Mouse (Mus musculus): Measurements from ENCODE around the gene Trmt112.

Gene Trmt112

DNA sequence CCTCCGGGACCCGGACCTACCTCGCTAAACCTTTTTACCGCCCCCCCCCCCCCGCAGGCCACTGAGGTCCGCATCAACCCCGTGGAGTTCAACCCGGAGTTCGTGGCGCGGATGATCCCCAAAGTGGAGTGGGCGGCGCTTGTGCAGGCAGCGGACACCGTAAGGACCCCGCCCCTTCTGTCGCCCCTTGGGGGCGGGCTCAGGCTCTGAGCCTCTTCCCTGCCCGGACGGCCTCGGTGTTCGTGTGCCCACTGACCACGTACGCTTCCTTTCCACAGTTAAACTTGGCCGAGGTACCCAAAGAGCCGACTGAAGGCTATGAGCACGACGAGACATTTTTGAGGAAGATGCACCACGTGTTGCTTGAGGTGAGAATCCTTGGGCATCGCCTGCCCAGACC is 808 bp downstream of the Trmt112 start:
- peak; percentile 81 for DNase-seq

DNA sequence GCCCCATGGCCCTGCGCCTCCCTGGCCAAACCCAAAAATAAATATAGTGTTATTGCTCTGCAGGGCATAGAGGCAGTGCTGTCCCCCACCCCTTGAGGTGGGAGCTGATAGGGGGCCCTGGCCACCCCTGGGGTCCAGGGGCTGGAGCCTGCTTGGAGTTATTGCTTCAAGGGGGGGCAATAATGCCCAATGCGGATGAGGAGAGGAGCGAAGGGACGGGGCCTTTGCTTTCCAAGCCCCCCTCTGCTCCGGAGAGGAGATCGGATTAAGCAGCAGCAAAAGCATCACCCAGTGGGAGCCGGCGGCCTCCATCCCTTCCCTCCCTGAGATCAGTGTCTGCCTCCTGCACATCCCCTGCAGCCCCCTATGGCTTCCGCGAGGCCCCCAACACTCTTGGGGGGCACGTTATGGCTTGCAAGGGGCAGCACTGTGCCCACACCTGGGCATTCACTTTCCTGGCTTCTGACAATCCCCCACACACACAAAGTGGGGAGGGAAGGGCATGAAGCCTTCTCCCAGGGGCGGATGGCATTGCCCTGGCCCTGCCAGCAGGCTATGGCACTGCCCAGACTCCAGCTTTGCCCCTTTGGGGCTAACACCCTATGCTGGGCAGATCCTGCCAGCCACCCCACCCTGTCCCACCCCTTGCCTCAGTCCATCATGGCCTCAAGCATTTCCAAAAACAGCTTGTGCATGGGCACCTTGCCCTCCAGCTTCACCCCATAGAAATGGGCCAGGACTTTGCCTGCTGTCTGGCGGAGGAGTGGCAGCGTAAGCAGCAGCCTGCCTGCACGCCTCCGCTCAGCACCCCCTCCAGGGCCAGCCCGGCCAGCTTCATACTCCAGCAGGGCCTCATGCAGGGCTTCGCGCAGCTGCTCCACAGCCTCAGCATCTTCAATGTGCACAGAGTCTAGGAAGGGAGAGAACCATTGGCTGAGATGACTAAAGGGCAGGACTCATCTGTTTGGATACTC is 1.9 kb downstream of the Trmt112 start:
- no peak for DNase-seq

DNA sequence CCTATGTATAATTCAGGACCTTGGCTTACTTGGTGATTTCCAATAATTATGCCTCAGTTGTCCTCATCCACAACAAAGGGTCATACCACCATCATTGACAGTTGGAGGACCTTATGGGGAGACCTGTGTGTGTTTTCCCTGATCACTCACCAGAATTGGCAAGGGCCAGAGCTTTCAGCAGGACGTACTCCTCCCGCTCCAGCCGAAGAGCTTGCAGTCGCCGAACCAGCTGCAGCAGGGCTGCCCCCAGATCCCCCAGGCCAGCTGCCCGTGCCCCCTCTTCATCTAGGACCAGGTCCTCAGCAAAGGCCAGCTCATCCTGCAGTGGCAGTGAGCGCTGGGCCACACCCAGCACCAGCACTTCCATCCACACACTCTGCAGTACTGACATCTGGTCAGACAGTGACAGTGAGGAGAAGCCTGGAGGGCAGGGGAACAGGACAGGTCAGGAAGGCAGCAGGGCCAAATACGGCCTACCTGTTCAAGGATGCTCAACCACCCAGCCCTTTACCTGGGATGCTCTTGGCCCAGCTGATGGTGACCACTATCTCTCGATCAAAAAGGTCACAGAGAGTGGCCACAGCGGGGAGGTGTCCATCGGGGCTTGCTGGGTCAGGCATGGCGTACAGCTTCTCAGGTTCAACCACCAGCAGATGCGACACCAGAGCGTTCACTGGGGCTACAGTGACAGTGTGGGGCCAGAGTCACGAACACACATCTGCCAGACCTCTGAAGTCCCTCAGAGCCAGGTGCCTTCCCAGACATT is 2.9 kb downstream of the Trmt112 start:
- no peak for DNase-seq

DNA sequence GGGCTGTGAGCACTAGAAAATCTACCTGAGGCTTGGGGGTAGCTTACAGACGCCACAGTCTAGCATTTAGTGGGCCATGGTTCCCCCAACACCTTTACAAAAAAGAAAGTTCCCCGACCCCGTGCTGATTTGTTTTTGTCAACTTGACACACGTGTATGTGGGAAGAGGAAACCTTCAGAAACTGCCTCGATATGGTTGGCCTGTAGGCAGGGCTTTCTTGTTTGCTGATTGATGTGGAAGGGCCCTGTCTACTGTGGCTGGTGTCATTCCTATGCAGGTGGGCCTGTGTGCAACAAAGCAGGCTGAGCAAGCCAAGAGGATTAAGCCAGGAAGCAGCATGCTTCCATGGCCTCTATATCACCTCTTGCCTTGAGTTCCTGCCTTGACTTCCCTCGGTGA is 3.5 kb downstream of the Trmt112 start:
- no peak for DNase-seq

DNA sequence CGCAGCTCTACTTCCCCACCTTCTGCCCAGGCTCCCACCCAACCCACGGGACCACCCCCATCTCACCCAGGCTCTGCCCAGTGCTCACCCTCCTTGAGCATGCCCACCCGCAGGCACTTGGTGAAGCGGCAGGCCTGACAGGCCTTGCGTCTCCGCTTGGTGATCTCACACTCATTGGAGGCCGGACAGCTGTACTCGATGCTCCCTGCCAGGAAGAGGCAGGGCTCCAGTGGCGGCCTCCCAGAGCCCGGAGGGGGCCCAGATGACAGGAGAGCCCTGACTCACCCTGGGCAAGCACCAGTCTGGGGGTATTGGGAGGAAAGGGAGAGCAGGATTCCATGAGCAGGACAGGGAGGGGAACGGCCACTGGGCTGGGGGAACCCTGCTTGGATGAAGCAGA is 4.5 kb downstream of the Trmt112 start:
- DNase-seq: no peak

DNA sequence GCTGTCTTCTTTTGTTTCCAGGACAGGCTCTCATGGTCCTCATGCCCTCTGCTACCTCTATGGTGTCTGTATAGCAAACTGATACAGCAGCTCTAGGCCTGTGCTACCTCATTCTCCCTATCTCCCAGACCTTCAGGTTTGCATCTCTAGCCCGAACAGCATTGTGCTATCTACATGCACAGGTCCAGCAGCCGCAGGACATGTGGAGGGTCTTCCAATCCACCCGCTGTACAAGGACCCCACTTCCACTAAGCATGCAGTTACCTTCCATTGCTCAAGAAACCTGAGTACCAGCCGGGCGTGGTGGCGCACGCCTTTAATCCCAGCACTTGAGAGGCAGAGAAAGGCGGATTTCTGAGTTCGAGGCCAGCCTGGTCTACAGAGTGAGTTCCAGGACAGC is 5.0 kb downstream of the Trmt112 start:
- DNase-seq: no peak

DNA sequence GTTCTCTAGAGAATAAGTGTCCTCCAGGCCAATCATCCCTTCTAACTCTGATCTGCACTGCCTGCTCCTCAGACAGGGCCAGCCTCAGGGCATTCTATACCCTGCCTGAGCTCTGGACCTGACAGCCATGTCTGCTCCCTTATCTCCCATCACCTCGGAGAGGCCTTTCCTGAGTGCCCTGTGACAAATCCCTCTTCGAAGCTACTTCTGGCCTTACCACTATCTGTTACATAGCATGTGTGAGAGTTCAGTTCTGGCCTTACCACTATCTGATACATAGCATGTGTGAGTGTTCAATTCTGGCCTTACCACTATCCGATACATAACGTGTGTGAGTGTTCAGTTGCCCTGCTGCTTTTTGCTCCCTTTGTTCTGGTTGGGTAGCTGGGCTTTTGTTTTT is 5.8 kb downstream of the Trmt112 start:
- no peak for DNase-seq

DNA sequence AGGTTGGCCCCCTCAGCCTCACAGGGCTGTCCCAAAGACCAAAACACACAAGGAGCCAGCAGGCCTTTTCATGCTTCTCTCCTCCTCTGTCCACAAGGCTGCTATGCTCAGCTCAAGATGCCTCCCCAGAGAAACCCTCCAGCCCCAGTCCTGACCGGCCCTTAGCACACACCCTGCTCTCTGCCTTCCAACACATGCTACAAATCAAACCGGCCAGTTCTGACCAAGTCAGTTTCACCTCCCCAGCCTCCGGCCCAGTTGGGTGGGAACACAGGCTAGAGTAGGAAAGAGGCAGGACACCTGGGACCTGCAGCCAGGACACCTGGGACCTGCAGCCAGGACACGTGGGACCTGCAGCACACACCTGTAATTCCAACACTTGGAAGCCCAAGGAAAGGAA is 7.0 kb downstream of the Trmt112 start:
- no peak for DNase-seq

DNA sequence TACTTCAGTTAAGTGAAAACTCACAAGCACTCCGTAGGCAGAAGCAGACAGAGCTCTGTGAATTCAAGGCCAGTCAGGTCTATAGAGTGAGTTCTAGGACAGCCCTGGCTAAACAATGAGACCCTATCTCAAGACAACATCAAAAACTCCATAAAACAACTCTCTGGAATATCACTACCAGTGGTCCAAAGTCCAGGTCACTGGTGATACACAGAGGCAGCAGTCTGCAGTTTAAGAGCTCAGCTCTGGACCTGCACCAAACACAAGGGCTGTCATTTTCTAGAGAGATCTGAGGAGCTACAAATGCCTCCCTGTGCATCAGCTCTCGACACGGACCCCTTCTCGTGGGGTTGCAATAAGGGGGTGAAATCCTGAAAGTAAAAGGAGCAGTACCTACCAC is 8.8 kb downstream of the Trmt112 start:
- DNase-seq: no peak

DNA sequence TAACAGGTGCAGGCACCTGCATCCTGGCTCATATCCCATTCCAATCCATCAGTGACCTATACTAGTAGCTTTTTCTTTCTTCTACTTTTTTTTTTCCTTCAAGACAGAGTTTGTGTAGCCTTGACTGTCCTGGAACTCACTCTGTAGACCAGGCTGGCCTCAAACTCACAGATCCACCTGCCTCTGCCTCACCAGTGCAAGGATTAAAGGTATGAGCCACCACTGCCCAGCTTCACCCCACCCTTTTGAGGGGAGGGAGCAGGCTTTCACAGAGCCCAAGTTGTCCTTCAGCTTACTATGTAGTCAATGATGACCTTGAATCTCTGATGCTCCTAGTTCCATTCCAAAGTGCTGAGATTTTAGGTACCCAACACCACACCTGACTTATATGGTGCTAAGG is 9.9 kb downstream of the Trmt112 start:
- no peak for DNase-seq

DNA sequence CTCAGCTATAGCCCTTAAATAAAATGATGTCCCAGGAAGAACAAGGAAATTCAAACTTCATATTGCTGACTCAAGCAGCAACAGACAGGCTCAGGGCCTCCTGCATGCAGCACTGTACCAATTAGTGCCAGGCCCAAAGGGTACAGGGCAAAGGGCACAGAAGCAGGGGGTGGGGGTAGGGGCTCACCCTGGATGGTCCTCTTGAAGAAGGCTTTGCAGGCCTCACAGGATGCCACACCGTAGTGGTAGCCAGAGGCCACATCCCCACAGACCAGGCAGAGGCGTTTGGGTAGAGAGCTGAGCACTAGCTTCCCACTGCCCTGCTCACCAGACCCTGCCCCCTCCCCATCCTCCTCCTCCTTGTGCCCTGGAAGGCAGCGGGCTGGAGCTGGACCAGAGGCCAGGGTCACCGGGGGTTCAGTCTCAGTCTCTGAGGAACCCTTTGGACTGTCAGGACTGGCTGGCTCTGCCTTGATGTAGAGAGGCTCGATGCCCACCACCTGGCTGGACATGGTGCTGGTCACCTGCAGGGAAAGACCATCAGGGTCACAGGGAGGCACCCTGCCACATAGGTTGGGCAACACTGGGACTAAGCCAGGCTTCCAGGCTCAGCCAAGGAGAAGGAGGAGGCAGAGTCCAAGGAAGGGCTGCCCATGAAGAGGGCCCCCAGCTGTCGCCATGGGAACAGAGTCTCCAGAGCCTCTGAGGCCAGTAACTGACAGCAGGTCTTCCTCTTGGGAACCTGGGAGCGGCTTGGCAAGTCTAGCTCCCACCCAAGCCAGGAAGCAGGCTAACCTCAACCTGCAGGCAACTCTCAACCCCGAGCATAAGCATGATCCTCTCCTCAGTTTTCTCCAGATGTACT is 10.6 kb downstream of the Trmt112 start:
- peak; percentile 43 for DNase-seq

DNA sequence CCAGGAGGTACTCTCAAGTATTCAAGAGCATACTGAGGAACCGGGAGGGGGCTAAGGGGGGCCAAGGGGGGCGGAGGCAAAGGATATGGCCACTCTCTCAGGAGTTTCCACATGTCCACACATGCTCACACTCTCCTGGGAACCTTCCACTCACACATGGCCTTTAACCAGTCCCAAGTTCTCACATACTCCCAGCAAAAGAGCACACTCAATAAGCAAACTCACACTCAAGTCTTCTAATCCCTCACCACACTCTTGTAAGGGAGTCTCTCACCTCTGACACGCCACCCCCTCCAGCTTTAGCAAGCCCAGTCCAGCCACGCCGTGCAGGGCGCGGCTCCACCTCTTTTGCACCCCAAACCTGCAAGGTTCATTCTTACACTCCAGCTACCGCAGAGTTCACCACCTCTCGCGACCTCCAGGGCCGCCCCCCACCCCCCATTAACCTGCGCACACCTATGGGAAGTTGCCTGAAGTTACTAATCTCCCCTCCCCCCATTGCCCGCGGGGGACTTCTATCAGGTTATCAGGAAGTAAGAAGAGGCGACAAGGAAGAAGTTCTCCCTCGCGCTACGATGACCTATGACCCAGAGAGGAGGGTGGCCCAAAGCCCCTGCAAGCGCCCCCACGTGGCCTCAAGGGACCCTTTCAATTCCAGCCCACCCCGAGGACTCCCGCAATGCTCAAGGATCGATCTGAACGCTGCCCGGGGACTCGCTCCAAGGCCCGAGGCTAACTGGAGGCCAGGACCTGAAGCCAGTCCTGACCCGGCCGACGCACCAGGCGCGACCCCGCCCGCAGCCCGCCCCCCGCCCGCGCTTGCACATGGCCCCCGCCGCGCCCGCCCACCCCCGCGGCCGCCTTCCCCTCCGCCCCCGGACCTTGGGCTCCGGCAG is 11.5 kb downstream of the Trmt112 start:
- DNase-seq: peak; percentile 70

DNA sequence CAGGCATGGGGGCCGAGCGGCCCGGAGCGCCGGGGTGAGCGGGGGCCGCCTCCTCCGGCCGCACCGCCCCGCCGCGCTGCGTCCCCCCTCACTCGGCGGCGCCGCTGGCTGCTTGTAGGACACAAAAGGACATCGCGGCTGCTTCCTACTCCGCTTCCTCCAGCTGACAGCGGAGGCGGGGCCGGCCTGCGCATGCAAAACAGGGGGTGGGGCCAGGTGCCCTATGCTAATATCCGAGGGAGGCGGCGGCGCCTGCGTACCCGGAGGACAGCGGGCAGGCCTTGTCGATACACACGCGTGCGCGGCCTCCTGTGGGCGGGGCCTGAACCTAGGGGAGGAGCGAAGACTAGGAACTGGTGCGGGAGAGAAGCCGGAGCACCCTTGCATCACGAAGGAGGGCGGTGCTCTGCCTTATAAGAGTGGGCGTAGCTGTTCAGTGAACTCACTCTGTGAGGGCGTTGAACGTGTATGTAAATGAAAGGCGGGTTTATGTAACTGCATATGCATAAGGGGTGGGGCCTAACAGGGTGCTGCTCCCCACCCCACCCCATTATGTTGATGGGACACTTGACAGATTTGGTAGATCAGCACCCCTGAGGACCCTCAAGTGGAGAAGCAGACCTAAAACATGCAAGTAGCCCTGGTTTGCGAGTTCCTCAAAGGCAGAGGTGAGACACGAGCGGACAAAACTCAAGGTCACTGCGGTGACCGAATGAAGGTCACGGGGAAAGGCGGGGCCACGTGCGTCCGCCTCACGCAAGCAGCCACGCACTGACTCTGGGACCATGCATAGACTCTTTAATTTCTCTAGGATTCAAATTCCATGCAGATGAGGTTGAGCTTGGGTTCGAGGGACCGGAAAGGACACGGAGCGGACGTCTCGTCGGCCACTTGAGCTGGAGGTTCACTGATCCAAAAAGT is 12.4 kb downstream of the Trmt112 start, which contains the start of gene Esrra:
Gene Esrra, minus strand, starts transcription at position 167 of the 921 bp plus-strand sequence.
- peak; percentile 100 for DNase-seq

DNA sequence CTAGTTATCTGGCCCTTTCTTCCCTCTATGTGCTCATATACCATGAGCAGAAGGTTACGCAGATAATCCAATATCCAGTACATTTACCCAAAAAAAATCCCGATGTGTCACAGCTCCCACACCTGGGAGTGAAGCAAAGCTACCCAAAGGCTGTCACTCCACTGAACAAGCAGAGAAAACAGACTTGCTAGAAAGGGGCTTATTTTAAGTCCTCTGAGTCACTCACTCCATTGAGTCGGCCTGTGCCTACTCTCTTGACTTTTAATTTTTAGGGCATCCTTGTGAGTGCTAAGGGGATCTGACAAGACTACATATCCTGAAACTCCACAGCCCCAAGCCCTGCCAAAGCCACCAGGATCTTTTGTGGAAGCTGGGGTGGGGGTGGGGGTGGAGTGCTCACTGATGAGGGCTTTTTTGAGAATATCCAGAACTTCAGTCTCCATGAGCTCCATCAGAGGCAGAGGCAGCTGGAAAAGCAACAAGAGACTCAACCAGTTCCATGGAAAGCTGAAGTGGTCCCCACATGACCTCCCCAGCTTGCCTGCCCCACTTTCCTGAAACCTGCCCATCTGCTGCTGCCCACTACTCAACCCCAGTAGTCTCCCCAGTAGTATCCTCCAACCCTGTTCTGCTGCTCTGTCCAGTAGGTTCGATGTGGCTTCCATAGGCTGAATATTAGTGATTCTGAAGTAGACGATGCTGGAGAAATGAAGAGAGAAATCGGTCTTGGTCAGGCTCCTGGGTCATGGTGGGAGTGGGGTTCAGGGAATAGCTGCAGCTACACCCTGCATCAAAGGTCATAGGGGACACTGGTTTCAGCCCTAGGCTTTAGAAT is 13.6 kb downstream of the Trmt112 start:
- no peak for DNase-seq

DNA sequence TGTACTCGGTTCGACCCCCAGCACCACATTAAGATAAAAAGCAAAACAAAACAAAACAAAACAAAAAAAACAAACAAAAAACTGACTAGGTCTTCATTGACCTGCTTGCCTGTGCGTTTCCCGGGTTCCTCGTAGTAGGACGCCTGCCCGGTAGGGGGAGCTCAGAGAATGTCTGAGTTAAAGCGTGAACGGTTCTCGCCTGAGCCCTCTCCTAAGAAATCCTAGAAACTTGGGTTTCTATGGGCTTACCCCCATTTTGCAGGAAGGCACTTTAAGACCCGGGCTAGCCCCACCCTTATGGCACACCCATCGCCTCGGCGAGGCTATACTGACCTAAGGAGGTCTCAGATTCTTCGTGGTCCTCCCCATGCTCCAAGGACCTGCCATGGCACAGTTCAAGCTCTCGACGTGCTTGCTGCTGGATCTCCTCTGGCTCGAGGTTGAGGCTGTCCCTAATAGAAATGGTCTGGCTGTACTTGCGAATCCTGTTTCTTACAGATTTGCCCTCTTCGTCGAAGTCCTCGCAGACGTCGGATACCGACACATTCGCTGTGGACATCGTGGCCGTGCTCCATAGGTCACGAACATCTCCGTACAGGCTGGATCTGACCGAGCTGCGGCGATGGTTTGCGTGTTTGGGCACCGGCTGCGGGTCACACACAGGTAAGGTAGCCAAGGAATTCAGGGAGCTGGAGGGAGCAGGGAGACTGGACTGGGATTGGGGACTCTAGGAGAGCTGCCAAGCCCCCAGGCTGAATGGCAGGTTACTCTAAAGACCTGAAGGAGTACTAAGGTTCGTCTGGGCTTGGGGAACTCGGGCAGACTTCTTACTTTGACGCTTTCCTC is 15.2 kb downstream of the Trmt112 start:
- peak; percentile 90 for DNase-seq

DNA sequence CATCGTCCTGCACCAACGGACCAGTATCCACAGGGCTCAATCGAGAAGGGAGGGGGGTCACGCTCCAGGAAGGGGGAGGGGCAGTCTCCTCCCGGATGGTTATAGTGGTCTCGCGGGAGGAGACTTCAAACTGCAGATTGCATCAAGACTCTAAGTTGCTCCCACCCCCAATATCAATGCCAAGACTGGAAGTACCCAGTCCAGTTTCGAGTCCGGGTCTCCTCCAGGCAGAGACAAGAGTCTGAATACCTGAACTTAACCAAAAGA is 15.7 kb downstream of the Trmt112 start, which contains the start of gene Catsperz:
Gene Catsperz, minus strand, starts transcription at position 74 of the 267 bp plus-strand sequence.
- no peak for DNase-seq

DNA sequence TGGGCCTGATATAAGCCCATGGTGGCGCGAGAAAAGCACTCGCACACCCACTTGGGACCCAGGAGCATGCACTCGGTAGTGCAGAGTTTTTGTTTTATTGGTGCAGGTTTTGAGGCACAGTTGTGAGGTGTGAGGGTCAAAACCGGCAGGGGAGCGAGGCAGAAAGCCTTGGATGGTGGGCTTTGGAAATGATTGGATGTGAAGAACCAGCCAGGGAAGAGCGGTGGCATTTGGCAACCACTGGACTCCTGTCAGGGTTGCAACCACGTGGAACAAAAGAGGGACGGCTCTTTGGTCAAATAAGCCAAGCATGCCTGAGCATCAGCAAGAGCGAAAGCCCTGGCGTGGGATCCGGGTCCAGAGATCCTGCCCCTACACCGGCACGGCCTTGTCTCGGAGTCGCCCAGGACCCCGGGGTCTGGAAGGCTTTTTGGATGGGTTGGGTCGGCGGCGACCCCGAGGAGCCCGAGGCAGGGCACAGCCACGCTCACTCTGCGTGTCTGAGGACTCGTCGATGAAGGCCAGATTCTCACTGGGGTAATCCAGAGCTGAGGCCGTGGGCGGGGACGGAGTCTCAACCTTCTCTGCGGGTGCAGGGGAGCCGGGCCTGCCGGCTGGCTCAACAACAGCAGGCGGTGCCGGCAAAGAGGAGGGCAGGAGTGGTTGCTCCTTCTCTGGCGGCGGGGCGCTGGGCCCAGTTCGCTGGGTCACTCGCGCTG is 16.3 kb downstream of the Trmt112 start:
- no peak for DNase-seq

DNA sequence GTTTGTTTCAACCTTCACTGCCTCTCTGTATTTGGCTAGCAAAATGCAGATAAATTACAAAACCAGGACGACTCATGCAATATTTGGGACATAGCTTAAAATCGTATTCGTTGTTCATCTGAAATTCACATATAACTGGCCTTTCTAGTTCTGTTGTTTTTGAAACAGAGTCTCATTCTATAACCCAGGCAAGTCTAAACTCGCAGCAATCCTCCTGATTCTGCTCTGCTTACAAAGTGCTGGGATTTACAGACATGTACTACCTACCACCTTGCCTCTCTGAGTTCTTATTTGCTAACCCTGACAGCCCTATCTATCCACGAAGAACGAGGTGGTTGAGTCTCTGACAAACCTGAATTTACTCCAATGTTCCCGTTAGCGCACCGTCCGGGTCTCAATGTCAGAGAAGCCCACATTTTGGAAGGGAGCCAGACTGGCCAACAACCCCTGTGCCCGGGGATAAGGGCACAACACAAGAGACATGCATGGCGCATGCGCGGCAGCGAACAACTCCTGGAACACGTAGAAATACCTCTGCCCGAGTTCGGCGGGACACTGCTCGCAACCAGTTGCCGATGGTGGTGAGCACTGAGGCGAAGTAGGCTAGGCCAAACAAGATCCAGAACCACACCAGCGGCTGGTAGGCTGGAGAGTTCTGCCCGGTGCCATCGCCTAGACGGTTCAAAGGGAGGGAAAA is 17.2 kb downstream of the Trmt112 start:
- DNase-seq: peak; percentile 64
